Mouse (Mus musculus): ENCODE data around the gene Zc3h12a. TPM values are rescaled to one million over a fixed set of nuclear protein-coding genes. Genes with fewer than 3 reads are reported as not detected.
A peak's percentile ranks its signal among the peaks of the same experiment; 100 is the strongest.

Zc3h12a gene
- polyA plus RNA-seq, 1 experiment from 2014 or later = 1.6 TPM

DNA sequence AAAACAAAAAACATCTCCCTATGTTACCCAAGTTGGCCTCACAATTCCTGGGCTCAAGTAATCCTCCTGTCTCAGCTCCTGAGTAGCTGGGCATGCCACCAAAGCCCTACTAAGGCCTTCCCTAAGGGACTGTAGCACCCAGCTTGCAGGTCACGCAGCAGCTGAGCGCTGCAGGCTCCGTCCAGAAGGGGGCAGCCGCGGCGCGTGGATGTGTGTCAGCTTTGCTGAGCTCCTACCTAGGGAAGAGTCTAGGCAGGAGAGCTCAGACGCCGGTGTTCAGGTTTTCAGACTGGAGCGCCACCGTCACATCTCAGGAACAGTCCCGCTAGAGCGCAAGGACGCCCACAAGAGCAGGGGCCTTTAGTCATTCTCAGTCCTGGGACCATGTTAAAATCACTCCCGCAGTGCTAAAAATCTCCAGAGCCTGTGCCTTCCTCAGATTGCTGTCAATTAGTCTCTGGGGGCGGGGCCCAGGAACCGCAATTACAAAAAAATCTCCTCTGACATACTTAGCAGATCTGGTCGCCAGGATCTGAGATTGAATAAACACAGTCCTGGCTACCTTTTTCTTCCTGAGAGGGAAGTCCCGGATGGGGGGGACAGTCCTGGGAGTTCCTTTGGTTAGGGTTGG lies 32.8 kb upstream of the Zc3h12a start:
- Histone ChIP-seq H3K4me1 (ENCODE audit: insufficient read depth, low read depth, low read length) (no peaks in the 10 kb centered on the region), H3K4me3 (ENCODE audit: low read depth, low read length) (peak overlapping the region; percentile 2; the same call in 1 of the 2 replicates), H3K27me3 (replicated peaks; ENCODE audit: insufficient read depth, low read length) (no peaks in the 10 kb centered on the region), H3K4me2 (replicated peaks; ENCODE audit: low read depth, low read length) (peak overlapping the region; percentile 39), H3K9ac (replicated peaks; ENCODE audit: low read depth) (no peak overlapping the region), H3K9me3 (ENCODE audit: low read length) (no peaks in the 10 kb centered on the region), H3K36me3 (ENCODE audit: insufficient read depth, low read length) (no peaks in the 10 kb centered on the region), H3K27ac (ENCODE audit: low read length) (no peak overlapping the region)
- ATAC-seq = peak; percentile 79
- 7% methylated on average over 19 of the region's 19 CpGs for WGBS
- TF ChIP-seq CTCF (IDR thresholded peaks at IDR 0.05) (peak; percentile 94), EP300 (IDR thresholded peaks at IDR 0.05) (no peak)
- DNase-seq (ENCODE audit: low spot score) = peak; percentile 80

DNA sequence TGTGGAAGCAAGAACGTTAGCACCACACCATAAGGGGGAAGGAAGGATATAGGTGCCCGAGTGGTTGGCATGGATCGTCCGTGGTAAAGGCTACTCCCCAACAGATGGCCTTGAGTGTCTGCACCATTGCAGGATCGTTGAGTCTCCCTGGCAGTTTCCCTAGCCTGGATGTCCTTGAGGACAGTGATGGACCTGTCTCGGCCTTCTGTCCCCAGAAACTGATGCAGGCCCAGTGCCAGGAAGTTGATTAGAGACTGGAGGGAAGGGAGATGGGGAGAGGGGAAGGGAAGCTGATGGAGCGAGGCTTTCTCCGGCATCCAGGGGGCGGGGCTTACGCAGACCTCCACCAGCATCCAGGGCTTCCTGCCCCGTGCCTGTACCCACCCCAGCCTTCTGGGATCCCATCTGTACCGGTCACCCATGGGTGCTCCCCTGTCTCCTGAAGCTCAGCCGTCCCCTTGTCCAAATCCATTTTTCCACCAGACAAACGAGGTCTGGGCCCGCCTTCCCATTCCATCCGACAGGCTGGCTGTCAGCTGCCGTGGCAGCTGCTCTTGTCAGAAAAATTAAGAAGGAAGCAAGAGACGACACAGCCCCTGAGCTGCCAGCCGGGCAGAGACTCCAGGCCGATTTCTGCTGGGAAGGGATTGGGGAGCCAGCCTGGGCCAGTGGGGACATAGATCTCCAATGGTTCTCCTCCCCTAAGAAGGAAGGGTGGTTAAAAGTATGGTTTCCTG lies 31.1 kb upstream of the Zc3h12a start:
- Histone ChIP-seq H3K9ac (replicated peaks; ENCODE audit: low read depth) (no peak overlapping the region), H3K27ac (ENCODE audit: low read length) (no peak overlapping the region), H3K9me3 (ENCODE audit: low read length) (no peaks in the 10 kb centered on the region), H3K27me3 (replicated peaks; ENCODE audit: insufficient read depth, low read length) (no peaks in the 10 kb centered on the region), H3K4me2 (replicated peaks; ENCODE audit: low read depth, low read length) (no peak overlapping the region), H3K4me3 (ENCODE audit: low read depth, low read length) (no peak overlapping the region), H3K36me3 (ENCODE audit: insufficient read depth, low read length) (no peaks in the 10 kb centered on the region), H3K4me1 (ENCODE audit: insufficient read depth, low read depth, low read length) (no peaks in the 10 kb centered on the region)
- TF ChIP-seq EP300 (IDR thresholded peaks at IDR 0.05) (no peak), CTCF (IDR thresholded peaks at IDR 0.05) (no peak)
- ATAC-seq = no peak
- DNase-seq (ENCODE audit: low spot score) = no peak
- WGBS = 59% methylated on average over 19 of the region's 20 CpGs

DNA sequence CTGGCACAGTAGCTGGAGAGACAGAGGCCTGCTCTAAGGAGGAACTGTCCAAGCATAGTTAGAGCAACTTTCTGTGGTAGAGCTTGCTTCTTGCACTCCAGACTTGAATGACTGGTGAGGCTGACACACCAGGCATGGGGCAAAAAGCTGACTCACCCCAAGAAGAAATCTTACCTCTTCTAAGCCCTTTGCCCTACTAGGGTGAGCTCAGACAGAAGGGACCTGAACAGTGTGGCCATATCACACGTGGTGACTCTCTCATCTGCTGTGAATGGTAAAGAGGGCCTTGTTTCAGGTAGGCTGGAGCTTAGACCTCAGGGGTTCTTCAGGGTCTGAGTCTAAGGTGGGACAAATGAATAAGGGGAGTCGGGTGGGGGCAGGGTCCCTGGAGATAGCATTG lies 30.4 kb upstream of the Zc3h12a start:
- TF ChIP-seq EP300 (IDR thresholded peaks at IDR 0.05) = no peak
- TF ChIP-seq CTCF (IDR thresholded peaks at IDR 0.05) = no peak
- H3K9me3 ChIP-seq (ENCODE audit: low read length) = no peaks in the 10 kb centered on the region
- H3K27me3 ChIP-seq (replicated peaks; ENCODE audit: insufficient read depth, low read length) = no peaks in the 10 kb centered on the region
- no peaks in the 10 kb centered on the region for H3K36me3 ChIP-seq (ENCODE audit: insufficient read depth, low read length)
- ATAC-seq (no peak), DNase-seq (ENCODE audit: low spot score) (no peak)
- H3K4me2 ChIP-seq (replicated peaks; ENCODE audit: low read depth, low read length) = no peak overlapping the region
- 75% methylated on average over 2 of the region's 2 CpGs for WGBS
- H3K4me3 ChIP-seq (ENCODE audit: low read depth, low read length) = no peak overlapping the region
- no peak overlapping the region for H3K9ac ChIP-seq (replicated peaks; ENCODE audit: low read depth)
- H3K4me1 ChIP-seq (ENCODE audit: insufficient read depth, low read depth, low read length) = no peaks in the 10 kb centered on the region
- H3K27ac ChIP-seq (ENCODE audit: low read length) = no peak overlapping the region

DNA sequence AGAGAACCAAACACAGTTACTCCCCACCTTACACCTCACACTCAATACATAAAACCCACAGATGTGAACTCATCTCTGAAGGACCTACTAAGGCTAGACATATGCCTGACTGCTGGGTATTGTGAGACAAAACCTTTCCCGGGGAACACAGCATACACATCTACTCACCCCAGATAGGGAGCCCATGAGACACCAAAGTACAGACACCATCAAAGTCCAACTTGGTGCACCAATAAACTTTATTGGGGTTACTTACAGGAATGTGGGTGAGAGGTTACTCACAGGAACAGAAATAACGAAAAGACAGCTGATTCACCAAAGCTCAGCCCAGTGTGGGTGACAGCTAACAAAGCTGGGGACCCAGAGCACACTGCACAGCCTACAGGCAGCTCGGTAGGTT lies 29.7 kb upstream of the Zc3h12a start:
- no peak overlapping the region for H3K9ac ChIP-seq (replicated peaks; ENCODE audit: low read depth)
- no peak for TF ChIP-seq EP300 (IDR thresholded peaks at IDR 0.05)
- no peak for TF ChIP-seq CTCF (IDR thresholded peaks at IDR 0.05)
- no peak overlapping the region for H3K4me3 ChIP-seq (ENCODE audit: low read depth, low read length)
- H3K27ac ChIP-seq (ENCODE audit: low read length) = no peak overlapping the region
- H3K4me1 ChIP-seq (ENCODE audit: insufficient read depth, low read depth, low read length) = no peaks in the 10 kb centered on the region
- WGBS = 71% methylated on average over 3 of the region's 3 CpGs
- H3K27me3 ChIP-seq (replicated peaks; ENCODE audit: insufficient read depth, low read length) = no peaks in the 10 kb centered on the region
- DNase-seq (ENCODE audit: low spot score) = no peak
- ATAC-seq = no peak
- H3K36me3 ChIP-seq (ENCODE audit: insufficient read depth, low read length) = no peaks in the 10 kb centered on the region
- H3K9me3 ChIP-seq (ENCODE audit: low read length) = no peaks in the 10 kb centered on the region
- H3K4me2 ChIP-seq (replicated peaks; ENCODE audit: low read depth, low read length) = no peak overlapping the region

GRCm38 (mm10) chr4:125155646-125156045 lies 28.0 kb upstream of the Zc3h12a start:
- no peaks in the 10 kb centered on the region for H3K4me1 ChIP-seq (ENCODE audit: insufficient read depth, low read depth, low read length)
- H3K9ac ChIP-seq (replicated peaks; ENCODE audit: low read depth) = no peak overlapping the region
- H3K27ac ChIP-seq (ENCODE audit: low read length) = no peak overlapping the region
- 81% methylated on average over 5 of the region's 5 CpGs for WGBS
- H3K4me2 ChIP-seq (replicated peaks; ENCODE audit: low read depth, low read length) = no peak overlapping the region
- TF ChIP-seq CTCF (IDR thresholded peaks at IDR 0.05) (no peak), EP300 (IDR thresholded peaks at IDR 0.05) (no peak)
- no peaks in the 10 kb centered on the region for H3K9me3 ChIP-seq (ENCODE audit: low read length)
- H3K27me3 ChIP-seq (replicated peaks; ENCODE audit: insufficient read depth, low read length) = no peaks in the 10 kb centered on the region
- no peak overlapping the region for H3K4me3 ChIP-seq (ENCODE audit: low read depth, low read length)
- H3K36me3 ChIP-seq (ENCODE audit: insufficient read depth, low read length) = no peaks in the 10 kb centered on the region
- ATAC-seq (no peak), DNase-seq (ENCODE audit: low spot score) (no peak)

DNA sequence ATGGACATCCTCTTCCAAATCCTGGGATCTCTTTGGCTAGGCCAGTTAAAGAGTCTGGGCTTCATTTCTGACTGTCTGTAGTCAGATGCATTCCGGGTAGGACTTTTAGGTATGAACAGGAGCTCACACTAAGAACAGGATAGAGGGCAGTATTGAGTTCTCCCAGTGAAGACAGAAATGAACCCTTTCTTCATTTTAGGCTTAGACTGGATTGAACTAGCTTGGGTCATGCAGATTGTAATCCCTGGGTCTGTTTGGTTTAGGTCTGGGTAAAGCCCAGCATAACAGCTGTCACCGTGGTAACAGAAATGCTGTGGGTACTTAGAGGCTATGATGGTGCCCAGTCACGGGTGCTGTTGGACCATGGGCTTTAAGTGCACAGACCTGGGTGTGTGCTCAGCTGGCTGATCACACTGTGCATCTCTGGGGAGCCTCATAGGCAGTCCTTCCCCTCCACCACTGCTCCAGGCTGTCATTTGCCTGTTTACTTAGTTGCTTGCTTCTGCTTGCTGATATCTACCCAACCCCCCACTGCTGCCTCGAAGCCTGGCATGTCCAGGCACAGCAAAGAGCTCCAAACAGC lies 26.1 kb upstream of the Zc3h12a start:
- Histone ChIP-seq H3K9me3 (ENCODE audit: low read length) (no peaks in the 10 kb centered on the region), H3K4me3 (ENCODE audit: low read depth, low read length) (no peak overlapping the region), H3K36me3 (ENCODE audit: insufficient read depth, low read length) (no peaks in the 10 kb centered on the region), H3K4me2 (replicated peaks; ENCODE audit: low read depth, low read length) (no peak overlapping the region), H3K4me1 (ENCODE audit: insufficient read depth, low read depth, low read length) (no peaks in the 10 kb centered on the region), H3K27ac (ENCODE audit: low read length) (no peak overlapping the region), H3K9ac (replicated peaks; ENCODE audit: low read depth) (no peak overlapping the region), H3K27me3 (replicated peaks; ENCODE audit: insufficient read depth, low read length) (no peaks in the 10 kb centered on the region)
- DNase-seq (ENCODE audit: low spot score) (no peak), ATAC-seq (no peak)
- 50% methylated on average over 4 of the region's 4 CpGs for whole genome bisulfite sequencing
- TF ChIP-seq EP300 (IDR thresholded peaks at IDR 0.05) (no peak), CTCF (IDR thresholded peaks at IDR 0.05) (no peak)
